Mouse (Mus musculus) midbrain, postnatal 0 days (tissue): Measurements from ENCODE around the gene Fat4. TPM values are rescaled to one million over a fixed set of nuclear protein-coding genes. Genes with fewer than 3 reads are reported as not detected.
A peak's percentile ranks its signal among the peaks of the same experiment; 100 is the strongest.

Source experiments
- ATAC-seq: fragments of 200-750 bp; cut with Nextera tagmentation; 2 replicates; pipeline ENCODE4 v1.8.0; 2017; ENCODE audit warnings: moderate number of reproducible peaks, mild to moderate bottlenecking, moderate TSS enrichment, moderate library complexity; ENCODE audit not compliant: low FRiP score
- DNase-seq: peaks from one replicate; pipeline ENCODE4 v3.0.0-alpha.2; 2015; ENCODE audit warnings: low spot score
- H3K27ac ChIP-seq: fragments of 300-500 bp; sonication (generic); 2 replicates; pipeline ENCODE4 v1.5.1; 2014; ENCODE audit warnings: low read depth, mild to moderate bottlenecking, low read length, mixed read lengths
- H3K27me3 ChIP-seq: fragments of 300-500 bp; sonication (generic); 2 replicates; pipeline ENCODE4 v1.6.1; 2014; ENCODE audit warnings: low read length, control low read depth, mixed read lengths; ENCODE audit not compliant: insufficient read depth
- H3K36me3 ChIP-seq: fragments of 300-500 bp; sonication (generic); 2 replicates; pipeline ENCODE4 v1.6.1; 2014; ENCODE audit warnings: low read length, control low read depth, mixed read lengths; ENCODE audit not compliant: insufficient read depth
- H3K4me1 ChIP-seq: fragments of 300-500 bp; sonication (generic); 2 replicates; pipeline ENCODE4 v1.6.1; 2014; ENCODE audit warnings: mild to moderate bottlenecking, control low read depth, antibody characterized with exemption, low read length, mixed read lengths; ENCODE audit not compliant: insufficient read depth
- H3K4me2 ChIP-seq: fragments of 300-500 bp; sonication (generic); 2 replicates; pipeline ENCODE4 v1.6.1; 2014; ENCODE audit warnings: low read depth, mild to moderate bottlenecking, low read length, mixed read lengths; ENCODE audit not compliant: poor library complexity, severe bottlenecking
- H3K4me3 ChIP-seq: fragments of 300-500 bp; sonication (generic); 2 replicates; pipeline ENCODE4 v1.5.1; 2014; ENCODE audit warnings: low read depth, mild to moderate bottlenecking, low read length, moderate library complexity
- H3K9ac ChIP-seq: fragments of 300-500 bp; sonication (generic); replicated peaks from 2 replicates; pipeline ENCODE4 v1.6.1; 2014; ENCODE audit warnings: mild to moderate bottlenecking, low read length, moderate library complexity, mixed read lengths; ENCODE audit not compliant: poor library complexity, severe bottlenecking
- H3K9me3 ChIP-seq: fragments of 300-500 bp; sonication (generic); 2 replicates; pipeline ENCODE4 v1.6.1; 2016; ENCODE audit warnings: low read length, control low read depth
- CTCF ChIP-seq: IDR thresholded peaks from 2 replicates; pipeline ENCODE4 v1.5.1; 2016; ENCODE audit warnings: antibody characterized with exemption, mild to moderate bottlenecking
- WGBS: fragments of 180-500 bp; shearing (Covaris S2); extraction: QIAGEN DNeasy Blood & Tissue Kit; methylation state at CpG from one replicate; pipeline ENCODE4 v1.1.7; 2014; 5-methylcytosine and 5-hydroxymethylcytosine counted together
- polyA plus RNA-seq: library from polyadenylated mRNA; unstranded; fragments of >200 nt; fragmentation: Nextera tagmentation; extraction: Ambion mirVana; gene quantifications from 2 replicates; pipeline ENCODE4 v1.2.1, GENCODE M21; 2015
- total RNA-seq: library from RNA; depleted of rRNA; stranded (reverse); fragments of >200 nt; gene quantifications from 2 replicates; pipeline ENCODE4 v1.2.3, GENCODE M21; 2014

The Fat4 gene
- total and polyA plus RNA-seq, 2 experiments from 2014 or later, result 5.0 to 79.1 TPM

DNA sequence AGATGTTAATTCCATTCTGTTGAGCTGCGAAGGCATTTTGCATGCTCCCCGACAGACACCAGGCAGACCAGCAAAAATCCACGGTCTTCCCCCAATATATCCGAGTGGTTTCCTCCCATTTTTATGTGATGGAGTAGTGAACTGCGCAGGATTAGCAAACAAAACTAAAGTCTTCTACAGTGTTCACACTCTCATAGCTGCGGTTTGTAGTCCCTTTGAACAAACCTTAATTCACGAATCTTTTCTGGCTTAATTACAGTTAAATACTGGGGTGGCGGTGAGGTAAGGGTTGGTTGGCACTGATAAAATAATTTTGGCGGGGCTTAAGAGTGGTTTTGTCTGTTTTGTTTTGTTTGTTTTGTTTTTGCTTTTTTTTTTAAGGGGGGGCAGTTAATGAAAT, 3.1 kb upstream of the Fat4 start:
- ATAC-seq (no peak), DNase-seq (no peak)
- Histone ChIP-seq H3K27me3 (no peaks in the 10 kb centered on the region), H3K36me3 (no peaks in the 10 kb centered on the region), H3K4me3 (peak overlapping the region; percentile 81), H3K9me3 (no peaks in the 10 kb centered on the region), H3K27ac (0 out of 2 replicates have a peak overlapping the region, but pooled peaks have one; percentile 47), H3K9ac (peak overlapping the region; percentile 48; the same call in 1 of the 2 replicates), H3K4me2 (peak overlapping the region; percentile 92), H3K4me1 (peaks cover 2% of the 10 kb centered on the region; the same call in 1 of the 2 replicates)
- WGBS, result 23% methylated on average over 9 of the region's 9 CpGs
- TF ChIP-seq CTCF, result no peak

DNA sequence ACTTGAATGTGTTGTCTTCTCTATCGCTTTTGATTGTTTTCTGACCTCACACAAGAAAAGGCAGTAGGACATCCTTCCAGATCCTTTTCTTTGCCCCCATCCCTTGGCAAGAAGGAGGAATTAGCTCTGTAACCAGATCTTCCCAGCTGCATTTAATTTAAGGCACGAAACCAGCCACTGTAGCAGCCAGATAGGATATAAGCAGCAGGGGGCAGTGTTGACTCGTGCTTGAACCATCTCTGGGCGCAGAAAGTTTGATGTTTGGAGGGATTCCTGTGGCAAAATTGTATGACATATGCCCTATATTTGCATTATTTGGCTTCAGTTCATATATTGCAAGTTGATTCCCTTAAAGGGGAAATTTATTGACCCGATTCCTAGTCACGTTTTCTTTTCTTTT, 2.5 kb upstream of the Fat4 start:
- Histone ChIP-seq H3K27ac (peak overlapping the region; percentile 47; the same call in 1 of the 2 replicates), H3K4me1 (peaks cover 7% of the 10 kb centered on the region; the same call in 1 of the 2 replicates), H3K9me3 (no peaks in the 10 kb centered on the region), H3K27me3 (no peaks in the 10 kb centered on the region), H3K4me3 (peak overlapping the region; percentile 81), H3K36me3 (no peaks in the 10 kb centered on the region), H3K4me2 (peak overlapping the region; percentile 92), H3K9ac (peak overlapping the region; percentile 48)
- peak; percentile 97 for TF ChIP-seq CTCF
- DNase-seq, result peak; percentile 93
- ATAC-seq, result peak; percentile 33; the same call in 1 of the 2 replicates
- WGBS, result under 1% methylated on average over 6 of the region's 6 CpGs

DNA sequence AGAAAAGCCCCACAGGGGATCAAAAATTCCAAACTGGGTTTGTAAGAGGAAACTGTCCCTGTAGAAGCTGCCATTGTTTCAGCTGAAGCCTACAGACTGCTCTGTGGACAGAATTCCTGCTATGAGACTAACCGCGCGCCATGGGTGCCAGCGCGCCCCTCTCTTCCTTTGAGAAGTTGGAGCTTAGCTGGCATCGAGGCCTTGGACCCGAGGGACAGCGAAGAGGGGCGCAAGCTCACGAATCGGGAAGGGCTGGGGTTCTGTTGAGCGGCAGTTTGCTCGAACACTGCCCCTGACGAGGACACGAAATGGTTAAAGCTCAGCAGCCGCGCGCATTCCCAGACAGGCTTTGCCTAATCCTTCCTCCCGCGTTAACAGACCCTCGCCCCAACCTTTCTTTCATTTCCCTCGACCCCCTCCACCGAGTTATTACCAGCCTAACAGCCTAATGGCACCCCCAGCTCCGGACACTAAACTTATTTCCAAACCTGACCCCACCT, 1.8 kb upstream of the Fat4 start:
- Histone ChIP-seq H3K4me3 (peak overlapping the region; percentile 81), H3K27me3 (no peaks in the 10 kb centered on the region), H3K4me2 (peak overlapping the region; percentile 92), H3K36me3 (no peaks in the 10 kb centered on the region), H3K4me1 (peaks cover 14% of the 10 kb centered on the region; the same call in 1 of the 2 replicates), H3K9ac (peak overlapping the region; percentile 65), H3K9me3 (no peaks in the 10 kb centered on the region), H3K27ac (peak overlapping the region; percentile 81)
- WGBS, result 0% methylated on average over 24 of the region's 24 CpGs
- DNase-seq (peak; percentile 73), ATAC-seq (peak; percentile 18)
- no peak for TF ChIP-seq CTCF

DNA sequence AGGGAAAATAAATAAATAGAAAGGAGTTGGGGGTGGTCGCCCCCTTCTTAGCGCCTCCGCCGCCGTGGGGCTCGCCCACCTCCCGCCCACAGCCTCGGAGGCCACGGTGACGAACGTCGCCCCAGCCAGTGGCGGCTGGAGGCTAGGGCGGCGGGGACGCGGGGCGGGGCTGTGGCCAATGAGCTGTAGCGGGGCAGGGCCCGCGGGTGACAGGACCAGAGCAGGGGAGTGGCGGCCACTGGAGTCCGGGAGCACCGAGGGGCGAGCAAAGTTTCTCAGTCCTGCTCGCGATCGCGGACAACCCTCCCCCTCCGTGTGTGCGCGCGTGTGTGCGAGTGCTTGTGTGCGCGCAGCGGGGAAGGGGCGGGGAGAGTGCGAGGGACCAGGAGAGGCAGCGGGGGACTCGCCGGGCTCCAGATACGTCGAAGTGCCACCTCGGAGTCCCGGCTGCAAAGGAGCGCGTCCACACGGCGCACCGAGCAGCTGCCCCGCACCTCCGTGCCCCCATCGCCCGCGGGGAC, 1.2 kb upstream of the Fat4 start:
- Histone ChIP-seq H3K4me3 (peak overlapping the region; percentile 81), H3K27ac (peak overlapping the region; percentile 81), H3K4me1 (peaks cover 15% of the 10 kb centered on the region; the same call in 1 of the 2 replicates), H3K27me3 (no peaks in the 10 kb centered on the region), H3K9me3 (no peaks in the 10 kb centered on the region), H3K36me3 (no peaks in the 10 kb centered on the region), H3K4me2 (peak overlapping the region; percentile 92), H3K9ac (peak overlapping the region; percentile 65)
- DNase-seq, result peak; percentile 85
- peak; percentile 83 for ATAC-seq
- under 1% methylated on average over 41 of the region's 56 CpGs for WGBS
- no peak; the same call in 1 of the 2 replicates for TF ChIP-seq CTCF

DNA sequence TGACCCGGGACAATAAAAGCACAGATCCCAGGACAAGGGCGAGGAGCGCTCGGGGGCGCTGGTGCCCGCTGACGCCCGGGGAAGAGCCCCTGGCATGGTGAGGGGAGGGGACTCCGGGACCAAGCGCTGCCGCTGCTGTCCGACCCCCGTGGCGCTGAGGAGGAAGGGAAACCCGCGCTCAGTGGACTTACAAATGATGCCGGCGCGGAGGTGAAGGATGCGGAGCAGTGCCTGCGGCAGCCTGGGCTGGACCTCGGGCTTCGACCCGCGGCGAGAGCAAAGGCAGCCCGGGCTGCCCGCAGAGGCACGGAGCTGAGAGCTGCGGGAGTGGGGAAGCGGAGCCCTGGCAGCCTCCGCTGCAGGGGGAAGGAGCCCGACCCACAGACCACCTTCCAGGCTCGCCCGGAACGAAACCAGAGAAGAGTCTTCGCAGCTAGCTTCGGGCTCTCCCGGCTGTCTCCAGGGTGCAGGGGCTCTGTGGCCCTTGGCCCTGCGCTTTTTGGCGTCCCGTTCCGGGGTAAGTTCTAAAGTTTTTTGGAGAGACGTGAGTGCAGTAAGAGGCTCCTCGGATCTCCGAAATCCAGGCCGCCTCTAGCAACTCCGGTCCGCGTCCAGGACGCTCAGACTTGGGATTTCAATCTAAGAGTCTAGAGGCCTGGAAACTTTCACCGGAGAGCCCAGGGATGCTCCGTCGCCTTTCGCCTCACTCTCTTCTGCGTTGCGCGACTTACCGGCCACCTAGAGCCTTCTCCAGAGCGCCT, 499 bp upstream of the Fat4 start:
- H3K27ac ChIP-seq, result peak overlapping the region; percentile 81
- H3K4me1 ChIP-seq, result peaks cover 15% of the 10 kb centered on the region; the same call in 1 of the 2 replicates
- DNase-seq (peak; percentile 56), ATAC-seq (peak; percentile 12; the same call in 1 of the 2 replicates)
- no peaks in the 10 kb centered on the region for H3K27me3 ChIP-seq
- no peaks in the 10 kb centered on the region for H3K36me3 ChIP-seq
- no peaks in the 10 kb centered on the region for H3K9me3 ChIP-seq
- H3K4me2 ChIP-seq, result peak overlapping the region; percentile 92
- peak overlapping the region; percentile 81 for H3K4me3 ChIP-seq
- under 1% methylated on average over 60 of the region's 60 CpGs for WGBS
- peak overlapping the region; percentile 65 for H3K9ac ChIP-seq
- TF ChIP-seq CTCF, result no peak
